Mouse (Mus musculus): ENCODE measurements around the gene Arel1. TPM values are rescaled to one million over a fixed set of nuclear protein-coding genes. Genes with fewer than 3 reads are reported as not detected.

Gene Arel1
- polyA plus RNA-seq, 1 experiment from 2014 or later, result 8.8 TPM

GRCm38 (mm10) chr12:84943006-84943952, 27.4 kb downstream of the Arel1 start:
- Histone ChIP-seq H3K4me3 (replicated peaks; ENCODE audit: low read depth, low read length) (no peak overlapping the region), H3K4me1 (replicated peaks; ENCODE audit: insufficient read depth, low read length) (no peaks in the 10 kb centered on the region), H3K9me3 (replicated peaks; ENCODE audit: low read length) (no peaks in the 10 kb centered on the region), H3K27ac (no peak overlapping the region), H3K9ac (ENCODE audit: low read depth, low read length) (no peak overlapping the region), H3K27me3 (ENCODE audit: insufficient read depth, low read length) (no peaks in the 10 kb centered on the region), H3K4me2 (ENCODE audit: low read length) (no peak overlapping the region), H3K36me3 (ENCODE audit: insufficient read depth, low read length) (peaks cover 28% of the 10 kb centered on the region)
- ATAC-seq (replicated peaks; ENCODE audit: low FRiP score, low read depth), result no peak
- DNase-seq (ENCODE audit: low spot score), result no peak
- TF ChIP-seq CTCF (IDR thresholded peaks at IDR 0.05; ENCODE audit: low read depth), result no peak
- WGBS, result 86% methylated on average over 21 of the region's 21 CpGs

- no peaks in the 10 kb centered on the region for H3K4me1 ChIP-seq (replicated peaks; ENCODE audit: insufficient read depth, low read length)
- H3K4me2 ChIP-seq (ENCODE audit: low read length), result no peak overlapping the region
- H3K4me3 ChIP-seq (replicated peaks; ENCODE audit: low read depth, low read length), result no peak overlapping the region
- H3K36me3 ChIP-seq (ENCODE audit: insufficient read depth, low read length), result peaks cover 28% of the 10 kb centered on the region
- 92% methylated on average over 13 of the region's 13 CpGs for WGBS
- no peaks in the 10 kb centered on the region for H3K27me3 ChIP-seq (ENCODE audit: insufficient read depth, low read length)
- no peaks in the 10 kb centered on the region for H3K9me3 ChIP-seq (replicated peaks; ENCODE audit: low read length)
- H3K9ac ChIP-seq (ENCODE audit: low read depth, low read length), result no peak overlapping the region
- TF ChIP-seq CTCF (IDR thresholded peaks at IDR 0.05; ENCODE audit: low read depth), result no peak
- ATAC-seq (replicated peaks; ENCODE audit: low FRiP score, low read depth), result no peak
- no peak for DNase-seq (ENCODE audit: low spot score)
- no peak overlapping the region for H3K27ac ChIP-seq
These were observed 29.0 kb downstream of the Arel1 start for GRCm38 (mm10) chr12:84941717-84942116.

- WGBS, result 87% methylated on average over 7 of the region's 7 CpGs
- no peak overlapping the region for H3K27ac ChIP-seq
- TF ChIP-seq CTCF (IDR thresholded peaks at IDR 0.05; ENCODE audit: low read depth), result no peak
- H3K9ac ChIP-seq (ENCODE audit: low read depth, low read length), result no peak overlapping the region
- H3K4me1 ChIP-seq (replicated peaks; ENCODE audit: insufficient read depth, low read length), result no peaks in the 10 kb centered on the region
- no peak overlapping the region for H3K4me2 ChIP-seq (ENCODE audit: low read length)
- ATAC-seq (replicated peaks; ENCODE audit: low FRiP score, low read depth), result no peak
- H3K4me3 ChIP-seq (replicated peaks; ENCODE audit: low read depth, low read length), result no peak overlapping the region
- DNase-seq (ENCODE audit: low spot score), result no peak
- peaks cover 28% of the 10 kb centered on the region for H3K36me3 ChIP-seq (ENCODE audit: insufficient read depth, low read length)
- no peaks in the 10 kb centered on the region for H3K9me3 ChIP-seq (replicated peaks; ENCODE audit: low read length)
- H3K27me3 ChIP-seq (ENCODE audit: insufficient read depth, low read length), result no peaks in the 10 kb centered on the region
These were observed 30.4 kb downstream of the Arel1 start for GRCm38 (mm10) chr12:84940343-84940742.

GRCm38 (mm10) chr12:84939117-84939516, 31.6 kb downstream of the Arel1 start:
- Histone ChIP-seq H3K4me3 (replicated peaks; ENCODE audit: low read depth, low read length) (no peak overlapping the region), H3K4me1 (replicated peaks; ENCODE audit: insufficient read depth, low read length) (no peaks in the 10 kb centered on the region), H3K9ac (ENCODE audit: low read depth, low read length) (no peak overlapping the region), H3K36me3 (ENCODE audit: insufficient read depth, low read length) (peaks cover 39% of the 10 kb centered on the region), H3K9me3 (replicated peaks; ENCODE audit: low read length) (no peaks in the 10 kb centered on the region), H3K4me2 (ENCODE audit: low read length) (no peak overlapping the region), H3K27ac (no peak overlapping the region), H3K27me3 (ENCODE audit: insufficient read depth, low read length) (no peaks in the 10 kb centered on the region)
- DNase-seq (ENCODE audit: low spot score) (no peak), ATAC-seq (replicated peaks; ENCODE audit: low FRiP score, low read depth) (no peak)
- 91% methylated on average over 7 of the region's 7 CpGs for WGBS
- no peak for TF ChIP-seq CTCF (IDR thresholded peaks at IDR 0.05; ENCODE audit: low read depth)

GRCm38 (mm10) chr12:84935343-84935742, 35.4 kb downstream of the Arel1 start:
- peaks cover 48% of the 10 kb centered on the region for H3K36me3 ChIP-seq (ENCODE audit: insufficient read depth, low read length)
- ATAC-seq (replicated peaks; ENCODE audit: low FRiP score, low read depth) (no peak), DNase-seq (ENCODE audit: low spot score) (no peak)
- H3K9me3 ChIP-seq (replicated peaks; ENCODE audit: low read length), result no peaks in the 10 kb centered on the region
- H3K9ac ChIP-seq (ENCODE audit: low read depth, low read length), result no peak overlapping the region
- H3K4me3 ChIP-seq (replicated peaks; ENCODE audit: low read depth, low read length), result no peak overlapping the region
- H3K4me1 ChIP-seq (replicated peaks; ENCODE audit: insufficient read depth, low read length), result no peaks in the 10 kb centered on the region
- H3K27me3 ChIP-seq (ENCODE audit: insufficient read depth, low read length), result no peaks in the 10 kb centered on the region
- no peak overlapping the region for H3K27ac ChIP-seq
- no peak overlapping the region for H3K4me2 ChIP-seq (ENCODE audit: low read length)
- TF ChIP-seq CTCF (IDR thresholded peaks at IDR 0.05; ENCODE audit: low read depth), result no peak
- WGBS, result 90% methylated on average over 5 of the region's 5 CpGs

GRCm38 (mm10) chr12:84932210-84932609, 38.5 kb downstream of the Arel1 start:
- H3K27me3 ChIP-seq (ENCODE audit: insufficient read depth, low read length), result no peaks in the 10 kb centered on the region
- no peak for DNase-seq (ENCODE audit: low spot score)
- H3K9me3 ChIP-seq (replicated peaks; ENCODE audit: low read length), result no peaks in the 10 kb centered on the region
- no peak for TF ChIP-seq CTCF (IDR thresholded peaks at IDR 0.05; ENCODE audit: low read depth)
- no peaks in the 10 kb centered on the region for H3K4me1 ChIP-seq (replicated peaks; ENCODE audit: insufficient read depth, low read length)
- ATAC-seq (replicated peaks; ENCODE audit: low FRiP score, low read depth), result no peak
- H3K36me3 ChIP-seq (ENCODE audit: insufficient read depth, low read length), result peaks cover 45% of the 10 kb centered on the region
- no peak overlapping the region for H3K4me3 ChIP-seq (replicated peaks; ENCODE audit: low read depth, low read length)
- H3K27ac ChIP-seq, result no peak overlapping the region
- H3K9ac ChIP-seq (ENCODE audit: low read depth, low read length), result no peak overlapping the region
- 94% methylated on average over 6 of the region's 6 CpGs for WGBS
- H3K4me2 ChIP-seq (ENCODE audit: low read length), result no peak overlapping the region
